Mouse (Mus musculus) Patski (cell line): ENCODE data around the gene Iyd. TPM values are rescaled to one million over a fixed set of nuclear protein-coding genes. Genes with fewer than 3 reads are reported as not detected.

ENCODE experiments used
- ATAC-seq: fragments of 100-300 bp; one replicate; pipeline ENCODE4 v1.8.0; 2021
- CTCF ChIA-PET: fragments of 350-600 bp; sonication (Branson Sonifier 250); formaldehyde crosslinking; loops from one replicate; lab custom pipeline; 2022; ENCODE audit warnings: inconsistent platforms; lab: Charles Lee
- POLR2A ChIA-PET: fragments of 350-600 bp; sonication (Branson Sonifier 250); formaldehyde crosslinking; loops from one replicate; lab custom pipeline; 2022; ENCODE audit warnings: antibody characterized with exemption, inconsistent platforms; lab: Charles Lee
- DNase-seq: peaks from one replicate; pipeline ENCODE4 v3.0.0-alpha.2; 2011; ENCODE audit warnings: low read depth, low spot score
- H3K27me3 ChIP-seq: fragments of 371-371 bp; one replicate; pipeline ENCODE4 v1.5.1; 2021
- CTCF ChIP-seq: fragments of 100-300 bp; IDR thresholded peaks from one replicate; pipeline ENCODE4 v1.5.1; 2021
- in situ Hi-C: fragments of 300-500 bp; cut with MboI; formaldehyde crosslinking; loops from 3 replicates; pipeline ENCODE4 v1.11.1; 2018; ENCODE audit warnings: low pct_unique_long_range_greater_than_20kb, mixed read lengths
- polyA plus RNA-seq: library from polyadenylated mRNA; unstranded; gene quantifications from one replicate; pipeline ENCODE4 v1.2.3, GENCODE M21; 2021

Gene Iyd
- polyA plus RNA-seq, 1 experiment from 2014 or later, result not detected

DNA sequence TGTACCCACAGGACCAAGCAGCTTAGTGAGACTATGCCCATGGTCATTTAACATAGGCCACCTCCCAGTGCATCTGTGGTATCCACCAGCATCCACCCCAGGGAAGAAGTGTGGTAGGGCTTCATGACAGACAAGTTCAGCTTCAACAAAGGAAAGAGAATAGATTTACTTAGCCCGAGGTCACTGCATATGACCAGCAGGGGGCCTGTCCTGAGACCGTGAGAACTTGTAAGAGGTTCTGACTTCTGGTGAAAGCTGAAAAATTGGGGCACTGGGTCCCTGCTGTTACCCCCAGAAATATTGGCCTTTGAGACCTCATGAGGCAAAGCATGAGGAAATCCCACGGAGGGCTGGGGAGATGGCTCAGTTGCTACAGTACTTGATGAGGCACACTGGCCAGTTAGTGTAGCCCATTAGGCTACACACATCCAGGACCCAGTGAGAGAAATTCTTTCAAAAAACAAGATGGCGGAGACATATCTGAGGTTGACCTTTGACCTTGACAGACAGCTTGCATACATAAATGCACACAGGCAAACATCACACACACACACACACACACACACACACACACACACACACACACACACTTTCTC, 34.0 kb downstream of the Iyd start:
- H3K27me3 ChIP-seq, result peaks cover 3% of the 10 kb centered on the region
- no peak for ATAC-seq
- ChIA-PET POLR2A (no interaction called here), CTCF (no interaction called here)
- no peak for DNase-seq
- peak; percentile 28 for TF ChIP-seq CTCF
- in situ Hi-C loops, result no loop called here

GRCm38 (mm10) chr10:3590632-3591031, 50.6 kb downstream of the Iyd start:
- ATAC-seq, result no peak
- POLR2A ChIA-PET, result no interaction called here
- in situ Hi-C loops, result no loop called here
- H3K27me3 ChIP-seq, result peaks cover 18% of the 10 kb centered on the region
- CTCF ChIA-PET, result interaction anchor here (1.3 kb wide), 1 partner anchor 15 kb away, joined by 3 read pairs; no protein-coding TSS in a partner anchor
- DNase-seq, result no peak
- no peak for TF ChIP-seq CTCF

DNA sequence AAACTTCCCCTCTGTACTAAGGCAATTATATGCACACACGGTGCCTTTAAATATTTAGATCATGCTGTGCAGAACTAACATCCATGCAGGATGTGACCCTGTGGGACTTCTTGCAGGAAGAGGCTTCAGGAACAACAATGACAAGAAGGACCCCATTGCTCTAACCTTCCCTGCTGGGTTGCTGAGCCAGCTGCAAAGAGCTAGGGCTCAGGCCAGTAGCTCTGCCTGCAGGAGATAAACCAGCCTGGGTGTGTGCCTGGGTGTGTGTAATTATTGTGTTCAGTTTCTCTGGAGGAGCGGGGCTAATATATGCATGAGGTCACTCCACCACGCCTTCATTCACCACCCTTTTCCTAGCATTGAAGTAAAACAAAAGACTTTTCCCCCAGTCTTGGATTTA, 51.8 kb downstream of the Iyd start:
- no peak for ATAC-seq
- in situ Hi-C loops, result no loop called here
- peaks cover 18% of the 10 kb centered on the region for H3K27me3 ChIP-seq
- TF ChIP-seq CTCF, result no peak
- DNase-seq, result no peak
- ChIA-PET POLR2A (no interaction called here), CTCF (interaction anchor here (1.3 kb wide), 1 partner anchor 16 kb away, joined by 3 read pairs; no protein-coding TSS in a partner anchor)

DNA sequence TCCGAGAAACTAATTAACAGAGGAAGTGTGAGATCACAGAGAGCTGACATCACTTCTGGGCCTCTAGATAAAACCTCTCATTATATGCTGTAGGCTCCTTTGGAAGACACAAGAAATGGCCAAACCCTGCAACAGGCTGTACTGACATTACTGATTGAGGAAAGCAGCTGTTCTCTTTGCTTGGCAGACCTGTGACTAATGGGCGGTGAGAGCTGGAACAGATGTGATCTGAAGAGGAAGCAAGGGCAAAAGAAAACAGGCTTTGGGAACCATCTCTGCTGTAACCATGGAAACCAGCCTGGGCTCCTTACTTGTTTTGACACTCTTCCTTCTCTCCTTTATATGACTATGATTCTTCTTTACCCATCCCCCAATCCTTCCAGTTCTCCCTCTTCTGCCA, 56.7 kb downstream of the Iyd start:
- CTCF ChIA-PET, result no interaction called here
- POLR2A ChIA-PET, result interaction anchor here (0.7 kb wide), 1 partner anchor 233 kb away, joined by 4 read pairs; no protein-coding TSS in a partner anchor
- H3K27me3 ChIP-seq, result peaks cover 3% of the 10 kb centered on the region
- in situ Hi-C loops, result no loop called here
- no peak for TF ChIP-seq CTCF
- DNase-seq, result no peak
- ATAC-seq, result no peak

DNA sequence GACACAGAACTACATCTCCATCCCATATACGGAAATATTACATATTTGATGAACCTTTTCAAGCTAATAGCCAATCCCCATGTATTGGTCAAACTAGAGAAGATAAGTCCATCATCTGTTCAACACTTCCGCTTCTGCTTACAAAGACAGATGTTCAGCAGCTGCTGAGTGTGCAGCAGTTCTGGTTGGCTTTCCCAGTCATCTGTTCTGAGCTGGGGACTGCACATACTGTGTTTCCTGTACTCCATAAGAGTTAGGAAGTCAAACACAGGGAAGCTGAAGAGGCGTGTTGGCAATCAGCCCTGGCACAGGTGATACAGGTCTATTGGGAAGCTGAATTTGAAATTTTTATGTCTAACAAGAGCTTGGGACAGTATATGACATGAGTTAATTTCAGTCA, 57.7 kb downstream of the Iyd start:
- in situ Hi-C loops, result no loop called here
- CTCF ChIA-PET, result no interaction called here
- ATAC-seq (no peak), DNase-seq (no peak)
- POLR2A ChIA-PET, result no interaction called here
- H3K27me3 ChIP-seq, result no peaks in the 10 kb centered on the region
- TF ChIP-seq CTCF, result no peak

Other genes starting within 250 kb of the Iyd start
- 4.2 TPM for gene Ppp1r14c, start 174.2 kb upstream of the Iyd start, polyA plus RNA-seq
- gene Plekhg1, start 200.1 kb downstream of the Iyd start, polyA plus RNA-seq, result 0.05 TPM